8 mouse cellular contexts compared by ENCODE assay signal in genomic region chr2:118900826-118901140, GRCm38 (mm10). TPM values are rescaled to one million over a fixed set of nuclear protein-coding genes. Genes with fewer than 3 reads are reported as not detected.
DNase-seq lines count a peak whose midpoint lies in the region; ATAC-seq lines count a peak whose summit lies in the region.

No protein-coding gene starts in this region.

- intact Hi-C loops in left cerebral cortex, postnatal 10 days (cut with DNase I): loop anchor here (5.0 kb wide), 1 partner anchor 72 kb away; no protein-coding TSS in a partner anchor

- WGBS in lung, embryonic 15.5 days: 0% methylated on average over 11 of the region's 11 CpGs
- WGBS in embryonic facial prominence, embryonic 14.5 days: 2% methylated on average over 11 of the region's 11 CpGs
- 0% methylated on average over 11 of the region's 11 CpGs for WGBS in intestine, embryonic 16.5 days
- under 1% methylated on average over 11 of the region's 11 CpGs for WGBS in neural tube, embryonic 14.5 days

- H3K9me3 ChIP-seq in lung, embryonic 15.5 days: no peaks in the 10 kb centered on the region
- H3K9me3 ChIP-seq in embryonic facial prominence, embryonic 14.5 days (ENCODE audit: control insufficient read depth, low read length): no peaks in the 10 kb centered on the region
- no peaks in the 10 kb centered on the region for H3K9me3 ChIP-seq in intestine, embryonic 16.5 days (ENCODE audit: control insufficient read depth, low read length)
- H3K9me3 ChIP-seq in neural tube, embryonic 14.5 days (ENCODE audit: control insufficient read depth, low read length): no peaks in the 10 kb centered on the region

- peak overlapping the region; percentile 99 for H3K4me2 ChIP-seq in lung, embryonic 15.5 days
- H3K4me2 ChIP-seq in embryonic facial prominence, embryonic 14.5 days (ENCODE audit: low read depth, low read length): peak overlapping the region; percentile 99
- H3K4me2 ChIP-seq in intestine, embryonic 16.5 days (ENCODE audit: low read depth, low read length): peak overlapping the region; percentile 98
- H3K4me2 ChIP-seq in neural tube, embryonic 14.5 days (ENCODE audit: low read depth, low read length): peak overlapping the region; percentile 99

- H3K27ac ChIP-seq in lung, embryonic 15.5 days: no peak overlapping the region
- no peak overlapping the region for H3K27ac ChIP-seq in embryonic facial prominence, embryonic 14.5 days (replicated peaks; ENCODE audit: low read depth, low read length)
- H3K27ac ChIP-seq in intestine, embryonic 16.5 days (ENCODE audit: low read length): no peak overlapping the region
- no peak overlapping the region for H3K27ac ChIP-seq in neural tube, embryonic 14.5 days (ENCODE audit: low read depth, low read length)

- ATAC-seq in lung, embryonic 15.5 days (ENCODE audit: borderline replicate concordance, extremely low read depth, low FRiP score, low TSS enrichment): no peak
- ATAC-seq in embryonic facial prominence, embryonic 14.5 days (ENCODE audit: low read depth): no peak
- ATAC-seq in intestine, embryonic 16.5 days: no peak
- peak; percentile 20; the same call in 1 of the 2 replicates for ATAC-seq in neural tube, embryonic 14.5 days (ENCODE audit: low read depth)

- peak overlapping the region; percentile 29; the same call in 1 of the 2 replicates for H3K9ac ChIP-seq in lung, embryonic 15.5 days
- peak overlapping the region; percentile 32 for H3K9ac ChIP-seq in embryonic facial prominence, embryonic 14.5 days (ENCODE audit: low read depth, low read length)
- H3K9ac ChIP-seq in intestine, embryonic 16.5 days (ENCODE audit: low read depth, low read length): peak overlapping the region; percentile 65
- peak overlapping the region; percentile 90 for H3K9ac ChIP-seq in neural tube, embryonic 14.5 days (replicated peaks; ENCODE audit: low read depth, low read length)

- H3K27me3 ChIP-seq in lung, embryonic 15.5 days: peaks cover 54% of the 10 kb centered on the region
- peaks cover 60% of the 10 kb centered on the region for H3K27me3 ChIP-seq in embryonic facial prominence, embryonic 14.5 days (replicated peaks; ENCODE audit: control insufficient read depth, insufficient read depth, low read length)
- peaks cover 41% of the 10 kb centered on the region for H3K27me3 ChIP-seq in intestine, embryonic 16.5 days (replicated peaks; ENCODE audit: control insufficient read depth, insufficient read depth, low read length)
- H3K27me3 ChIP-seq in neural tube, embryonic 14.5 days (ENCODE audit: control insufficient read depth, insufficient read depth, low read length): peaks cover 36% of the 10 kb centered on the region

- H3K36me3 ChIP-seq in lung, embryonic 15.5 days: no peaks in the 10 kb centered on the region
- no peaks in the 10 kb centered on the region for H3K36me3 ChIP-seq in embryonic facial prominence, embryonic 14.5 days (ENCODE audit: control insufficient read depth, insufficient read depth, low read length)
- H3K36me3 ChIP-seq in intestine, embryonic 16.5 days (ENCODE audit: control insufficient read depth, insufficient read depth, low read length): no peaks in the 10 kb centered on the region
- H3K36me3 ChIP-seq in neural tube, embryonic 14.5 days (ENCODE audit: control insufficient read depth, insufficient read depth, low read length): no peaks in the 10 kb centered on the region

- no peak for DNase-seq in lung, postnatal 14 days
- no peak for DNase-seq in embryonic facial prominence, embryonic 14.5 days (ENCODE audit: low spot score)
- no peak for DNase-seq in left cerebral cortex, postnatal 10 days (ENCODE audit: extremely low spot score in 1 of 2, low spot score in 2 of 2)
- DNase-seq in right cerebral cortex, postnatal 10 days (ENCODE audit: low spot score in 2 of 2): no peak
- DNase-seq in layer of hippocampus, postnatal 25 days (ENCODE audit: extremely low spot score in 1 of 2, low spot score in 1 of 2): no peak

- H3K4me1 ChIP-seq in lung, embryonic 15.5 days: peaks cover 44% of the 10 kb centered on the region
- peaks cover 37% of the 10 kb centered on the region for H3K4me1 ChIP-seq in embryonic facial prominence, embryonic 14.5 days (ENCODE audit: control insufficient read depth, insufficient read depth, low read length)
- H3K4me1 ChIP-seq in intestine, embryonic 16.5 days (ENCODE audit: control insufficient read depth, insufficient read depth, low read length): peaks cover 19% of the 10 kb centered on the region
- peaks cover 36% of the 10 kb centered on the region for H3K4me1 ChIP-seq in neural tube, embryonic 14.5 days (ENCODE audit: control insufficient read depth, insufficient read depth, low read length)

- peak overlapping the region; percentile 81 for H3K4me3 ChIP-seq in lung, embryonic 15.5 days
- peak overlapping the region; percentile 91 for H3K4me3 ChIP-seq in embryonic facial prominence, embryonic 14.5 days (ENCODE audit: low read depth, low read length)
- peak overlapping the region; percentile 89 for H3K4me3 ChIP-seq in intestine, embryonic 16.5 days (ENCODE audit: low read length)
- peak overlapping the region; percentile 90 for H3K4me3 ChIP-seq in neural tube, embryonic 14.5 days (ENCODE audit: low read depth, low read length)

RNA-seq across cellular contexts. Expression of gene Bahd1, which starts 0.6 kb away (rescaled TPM):
- polyA plus RNA-seq in lung, embryonic 15.5 days (2015; fragmentation: Nextera tagmentation; extraction: Ambion mirVana): 3.6 and 4.3 TPM in 2 replicates
- polyA plus RNA-seq in embryonic facial prominence, embryonic 14.5 days (2014; fragmentation: Nextera tagmentation; extraction: Ambion mirVana): 1.3 and 1.6 TPM in 2 replicates
- polyA plus RNA-seq in intestine, embryonic 16.5 days (2015; fragmentation: Nextera tagmentation; extraction: Ambion mirVana): 3.6 and 4.9 TPM in 2 replicates
- polyA plus RNA-seq in neural tube, embryonic 14.5 days (2014; fragmentation: Nextera tagmentation; extraction: Ambion mirVana): 1.8 and 2.2 TPM in 2 replicates
- 10 to 100 TPM; 29.9 to 32.1 TPM for total RNA-seq in left cerebral cortex, postnatal 10 days (2021)
- 10 to 100 TPM; 45.6 to 52.9 TPM for total RNA-seq in layer of hippocampus, postnatal 25 days (2021)

RNA-seq across cellular contexts. Expression of gene Chst14, which starts 25.5 kb away (rescaled TPM):
- polyA plus RNA-seq in lung, embryonic 15.5 days (2015; fragmentation: Nextera tagmentation; extraction: Ambion mirVana): 31.7 and 35.2 TPM in 2 replicates
- polyA plus RNA-seq in embryonic facial prominence, embryonic 14.5 days (2014; fragmentation: Nextera tagmentation; extraction: Ambion mirVana): 51.3 and 56.0 TPM in 2 replicates
- polyA plus RNA-seq in intestine, embryonic 16.5 days (2015; fragmentation: Nextera tagmentation; extraction: Ambion mirVana): 16.1 and 16.6 TPM in 2 replicates
- 3.5 and 8.5 TPM in 2 replicates for polyA plus RNA-seq in neural tube, embryonic 14.5 days (2014; fragmentation: Nextera tagmentation; extraction: Ambion mirVana)
- total RNA-seq in left cerebral cortex, postnatal 10 days (2021): 1 to 10 TPM; 2.4 to 2.9 TPM
- 1 to 10 TPM; 3.0 to 3.2 TPM for total RNA-seq in layer of hippocampus, postnatal 25 days (2021)

RNA-seq across cellular contexts. Expression of gene Ivd, which starts 39.0 kb away (rescaled TPM):
- polyA plus RNA-seq in lung, embryonic 15.5 days (2015; fragmentation: Nextera tagmentation; extraction: Ambion mirVana): 76.1 and 86.2 TPM in 2 replicates
- polyA plus RNA-seq in embryonic facial prominence, embryonic 14.5 days (2014; fragmentation: Nextera tagmentation; extraction: Ambion mirVana): 50.7 and 61.9 TPM in 2 replicates
- polyA plus RNA-seq in intestine, embryonic 16.5 days (2015; fragmentation: Nextera tagmentation; extraction: Ambion mirVana): 41.9 and 51.3 TPM in 2 replicates
- 37.7 and 41.2 TPM in 2 replicates for polyA plus RNA-seq in neural tube, embryonic 14.5 days (2014; fragmentation: Nextera tagmentation; extraction: Ambion mirVana)
- total RNA-seq in left cerebral cortex, postnatal 10 days (2021): 10 to 100 TPM; 63.1 to 70.0 TPM
- total RNA-seq in layer of hippocampus, postnatal 25 days (2021): 100 to 1,000 TPM in 1 of 2 experiments, 10 to 100 TPM in 1; 85.9 to 101 TPM

Comparison
In these comparisons a context has a peak if more than half of its experiments do, and no peak if none do; other contexts are left out.
1. H3K9ac ChIP-seq: peak in every context shown above with its lines; median percentile 90 in neural tube, embryonic 14.5 days; 65 in intestine, embryonic 16.5 days; 32 in embryonic facial prominence, embryonic 14.5 days; 29 in lung, embryonic 15.5 days.